Mouse (Mus musculus): ENCODE data around the gene Trmt6. TPM values are rescaled to one million over a fixed set of nuclear protein-coding genes. Genes with fewer than 3 reads are reported as not detected.

Trmt6 gene
- 28.5 and 30.6 TPM in 2 replicates for polyA plus RNA-seq (2016; fragmentation: Nextera tagmentation; extraction: Ambion mirVana)

DNA sequence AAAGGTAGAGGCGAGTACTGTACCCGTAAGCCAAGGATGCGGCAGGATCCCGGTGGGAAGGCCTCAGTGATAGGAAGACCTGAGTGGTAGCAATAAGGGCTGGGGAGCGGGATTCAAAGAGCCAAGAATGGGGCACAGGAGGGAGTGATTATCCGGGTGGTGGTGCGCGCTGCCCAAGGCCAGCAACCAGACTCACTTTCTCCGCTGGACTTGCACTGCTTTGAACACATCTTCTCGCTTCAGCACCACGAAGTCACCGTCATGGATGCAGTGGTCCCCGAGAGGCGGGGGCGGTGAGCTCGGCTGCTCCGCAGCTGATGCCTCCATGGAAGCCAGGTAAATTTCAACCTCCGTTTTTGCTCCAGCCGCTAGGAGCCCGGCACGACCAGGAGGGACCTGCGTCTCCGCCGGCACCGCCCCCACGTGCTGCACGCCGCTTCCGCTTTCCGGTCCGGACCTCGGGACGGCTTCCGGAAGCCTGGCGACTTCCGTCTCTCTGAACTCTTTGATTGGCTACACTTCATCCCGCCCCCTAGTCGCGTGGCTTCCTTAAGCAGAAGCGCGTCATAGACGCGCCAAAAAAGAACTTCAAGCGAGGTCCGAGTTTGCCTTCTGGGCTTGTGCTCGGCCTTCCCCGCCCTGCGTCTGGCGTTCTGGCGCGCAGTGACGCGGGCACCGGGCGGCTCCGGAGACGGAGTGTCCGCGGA is at the start of gene Trmt6, which contains the start of gene Mcm8:
Trmt6 (minus strand) TSS at position 448 of the 707 bp plus-strand sequence.
Mcm8 (plus strand) TSS at position 534 of the 707 bp plus-strand sequence.
- under 1% methylated on average over 59 of the region's 59 CpGs for WGBS
- H3K4me1 ChIP-seq: peaks cover 10% of the 10 kb centered on the region; the same call in 1 of the 2 replicates

DNA sequence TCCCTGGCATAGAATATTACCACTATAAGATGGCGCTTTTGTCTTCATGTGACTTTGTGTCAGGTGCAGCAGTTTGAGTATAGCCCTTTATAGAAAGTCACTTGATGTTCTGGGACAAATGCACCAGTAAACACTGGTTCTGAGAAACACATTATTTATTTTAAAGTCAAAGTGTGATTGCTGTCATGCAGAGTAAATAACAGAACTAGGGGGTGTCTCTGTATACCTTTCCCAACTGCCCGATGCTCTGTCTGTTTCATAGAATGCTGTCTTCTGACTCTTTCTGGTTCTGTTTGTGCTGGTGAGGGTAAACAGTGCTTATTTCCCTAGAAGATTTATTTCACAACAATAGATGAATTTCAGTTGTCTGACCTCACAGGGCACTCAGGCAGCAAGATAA is 47.5 kb upstream of the Trmt6 start:
- H3K27ac ChIP-seq: no peak overlapping the region
- H3K27me3 ChIP-seq (replicated peaks): no peaks in the 10 kb centered on the region
- no peaks in the 10 kb centered on the region for H3K9me3 ChIP-seq
- H3K9ac ChIP-seq: no peak overlapping the region
- 93% methylated on average over 2 of the region's 2 CpGs for WGBS
- no peaks in the 10 kb centered on the region for H3K4me1 ChIP-seq
- H3K4me3 ChIP-seq: no peak overlapping the region
- H3K36me3 ChIP-seq: peaks cover 25% of the 10 kb centered on the region
- H3K4me2 ChIP-seq (replicated peaks): no peak overlapping the region
- no peak for ATAC-seq (ENCODE audit: low FRiP score, low read depth)

More for the DNA sequence above, at the start of gene Trmt6, which contains the start of gene Mcm8:
- Histone ChIP-seq H3K9me3 (no peaks in the 10 kb centered on the region), H3K4me3 (peak within 1 kb of the TSS; percentile 76), H3K36me3 (peaks cover 23% of the 10 kb centered on the region), H3K27me3 (replicated peaks) (no peaks in the 10 kb centered on the region), H3K4me2 (replicated peaks) (peak within 1 kb of the TSS; percentile 85), H3K27ac (no peak within 1 kb of the TSS), H3K9ac (peak within 1 kb of the TSS; percentile 69)
- peak; percentile 100 for ATAC-seq (ENCODE audit: low FRiP score, low read depth)

DNA sequence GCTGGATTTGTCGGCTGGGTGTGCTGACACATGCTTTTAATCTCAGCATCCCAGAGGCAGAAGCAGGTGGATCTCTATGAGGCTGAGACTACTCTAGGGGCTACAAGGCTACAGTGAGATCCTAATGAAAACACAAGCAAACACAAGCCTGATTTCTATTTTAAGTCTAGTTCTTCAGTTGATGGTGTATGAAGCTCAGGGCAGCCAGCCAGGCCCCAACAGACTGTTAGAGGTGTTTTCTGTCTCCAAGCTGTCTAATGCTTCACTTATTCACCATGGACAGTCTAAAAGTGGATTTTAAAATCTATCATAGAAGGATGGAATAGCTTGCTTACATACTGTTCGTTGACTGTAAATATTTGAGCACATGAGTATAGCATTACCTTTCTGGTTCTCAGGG is 45.6 kb upstream of the Trmt6 start:
- WGBS: 89% methylated on average over 2 of the region's 2 CpGs
- no peak for ATAC-seq (ENCODE audit: low FRiP score, low read depth)

DNA sequence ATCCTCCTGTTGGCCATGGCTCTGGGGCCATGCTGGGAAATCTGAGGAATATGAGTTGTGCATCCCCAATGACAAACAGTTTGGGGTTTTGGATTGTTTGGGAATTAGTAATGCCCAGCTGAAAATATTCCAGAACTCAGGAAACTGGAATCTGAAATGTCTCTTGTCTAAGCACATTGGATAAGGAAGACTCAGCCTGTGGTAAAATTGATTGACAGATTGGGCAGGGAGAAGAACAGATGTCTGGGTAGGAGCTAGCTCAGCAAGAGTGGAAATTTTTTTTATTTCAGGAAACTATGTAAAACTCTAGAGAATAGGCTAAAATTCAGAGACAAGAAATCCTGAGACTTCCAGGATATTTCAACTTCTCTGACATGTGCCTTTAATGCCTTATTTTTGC is 44.6 kb upstream of the Trmt6 start:
- no peak overlapping the region for H3K4me3 ChIP-seq
- H3K27ac ChIP-seq: no peak overlapping the region
- H3K9ac ChIP-seq: no peak overlapping the region
- no peaks in the 10 kb centered on the region for H3K27me3 ChIP-seq (replicated peaks)
- no peaks in the 10 kb centered on the region for H3K9me3 ChIP-seq
- ATAC-seq (ENCODE audit: low FRiP score, low read depth): no peak
- H3K4me2 ChIP-seq (replicated peaks): no peak overlapping the region
- H3K4me1 ChIP-seq: no peaks in the 10 kb centered on the region
- peaks cover 14% of the 10 kb centered on the region for H3K36me3 ChIP-seq

More for the DNA sequence above, 45.6 kb upstream of the Trmt6 start:
- no peaks in the 10 kb centered on the region for H3K9me3 ChIP-seq
- H3K4me1 ChIP-seq: no peaks in the 10 kb centered on the region
- H3K36me3 ChIP-seq: peaks cover 18% of the 10 kb centered on the region
- H3K27me3 ChIP-seq (replicated peaks): no peaks in the 10 kb centered on the region
- no peak overlapping the region for H3K27ac ChIP-seq
- no peak overlapping the region for H3K4me2 ChIP-seq (replicated peaks)
- no peak overlapping the region for H3K9ac ChIP-seq
- H3K4me3 ChIP-seq: no peak overlapping the region

DNA sequence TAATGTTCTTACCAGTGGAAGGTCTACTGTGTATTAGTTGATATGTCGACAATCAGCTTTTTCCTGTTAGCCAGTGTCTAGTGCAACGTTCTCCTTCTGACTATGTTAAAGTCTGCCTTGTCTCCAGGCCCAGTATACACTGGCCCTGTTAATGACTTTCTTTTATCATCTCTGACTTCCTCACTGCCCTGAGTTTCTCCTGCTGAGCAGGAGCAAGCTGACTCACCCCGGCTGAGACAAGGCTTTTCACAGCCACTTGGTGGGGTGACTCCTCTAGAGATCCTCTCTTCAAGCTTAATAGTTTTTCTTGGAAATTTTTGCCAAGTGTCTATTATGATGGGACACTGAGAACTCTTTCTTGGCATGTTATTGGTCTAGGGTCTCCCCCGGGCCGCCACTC is 40.5 kb upstream of the Trmt6 start:
- Histone ChIP-seq H3K36me3 (peaks cover 15% of the 10 kb centered on the region; the same call in 1 of the 2 replicates), H3K4me1 (no peaks in the 10 kb centered on the region), H3K9ac (no peak overlapping the region), H3K9me3 (no peaks in the 10 kb centered on the region), H3K4me2 (replicated peaks) (no peak overlapping the region), H3K27ac (no peak overlapping the region), H3K4me3 (no peak overlapping the region), H3K27me3 (replicated peaks) (no peaks in the 10 kb centered on the region)
- no peak for ATAC-seq (ENCODE audit: low FRiP score, low read depth)
- 82% methylated on average over 5 of the region's 5 CpGs for WGBS

DNA sequence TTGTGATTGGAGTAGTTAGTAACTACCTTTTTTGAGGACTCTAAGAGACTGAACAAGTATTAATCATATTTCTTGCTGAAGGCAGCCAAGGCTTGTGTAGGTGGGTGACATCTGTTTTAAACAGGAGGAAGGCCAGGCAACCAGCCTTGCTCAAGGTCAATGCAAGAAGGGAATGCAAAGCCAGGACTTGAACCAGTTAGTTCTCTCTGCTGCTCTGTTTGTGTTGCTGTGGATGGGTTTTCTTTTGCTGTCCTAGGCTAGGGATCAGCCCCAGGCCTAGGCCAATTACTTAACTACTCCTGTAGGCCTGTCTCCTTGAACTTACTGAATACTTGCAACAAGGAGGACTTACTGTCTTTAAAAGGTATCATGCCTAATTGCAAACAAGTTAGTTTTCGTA is 37.2 kb upstream of the Trmt6 start:
- no peak overlapping the region for H3K27ac ChIP-seq
- no peak overlapping the region for H3K9ac ChIP-seq
- ATAC-seq (ENCODE audit: low FRiP score, low read depth): no peak
- H3K4me3 ChIP-seq: no peak overlapping the region
- H3K4me1 ChIP-seq: peaks cover 3% of the 10 kb centered on the region
- WGBS: 89% methylated on average over 1 of the region's 1 CpGs
- peaks cover 26% of the 10 kb centered on the region for H3K36me3 ChIP-seq
- H3K27me3 ChIP-seq (replicated peaks): no peaks in the 10 kb centered on the region
- H3K4me2 ChIP-seq (replicated peaks): no peak overlapping the region
- H3K9me3 ChIP-seq: no peaks in the 10 kb centered on the region

DNA sequence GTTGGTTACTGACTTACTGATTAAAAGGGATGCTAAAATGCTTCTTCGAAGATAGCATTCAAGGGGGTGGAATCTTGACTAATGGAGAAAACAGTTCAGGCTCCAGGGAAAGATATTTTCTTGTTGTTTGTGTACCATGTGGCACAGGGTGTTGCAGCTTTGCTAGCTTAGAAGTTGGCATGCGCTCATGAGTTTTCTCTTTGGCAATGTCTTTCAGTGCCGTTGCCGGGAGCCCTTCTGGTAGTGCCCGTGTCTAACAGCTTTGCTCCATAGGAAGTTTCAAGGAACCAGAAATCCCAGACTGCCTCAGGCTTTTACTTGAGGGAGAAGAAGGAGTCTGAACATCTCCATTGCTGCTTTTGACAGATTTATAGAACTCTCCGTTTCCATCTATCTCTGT is 33.3 kb upstream of the Trmt6 start:
- peaks cover 10% of the 10 kb centered on the region for H3K4me1 ChIP-seq
- H3K4me2 ChIP-seq (replicated peaks): no peak overlapping the region
- no peak overlapping the region for H3K27ac ChIP-seq
- H3K36me3 ChIP-seq: peaks cover 23% of the 10 kb centered on the region
- 90% methylated on average over 6 of the region's 6 CpGs for WGBS
- ATAC-seq (ENCODE audit: low FRiP score, low read depth): no peak
- H3K9me3 ChIP-seq: no peaks in the 10 kb centered on the region
- no peak overlapping the region for H3K9ac ChIP-seq
- H3K27me3 ChIP-seq (replicated peaks): no peaks in the 10 kb centered on the region
- H3K4me3 ChIP-seq: no peak overlapping the region

DNA sequence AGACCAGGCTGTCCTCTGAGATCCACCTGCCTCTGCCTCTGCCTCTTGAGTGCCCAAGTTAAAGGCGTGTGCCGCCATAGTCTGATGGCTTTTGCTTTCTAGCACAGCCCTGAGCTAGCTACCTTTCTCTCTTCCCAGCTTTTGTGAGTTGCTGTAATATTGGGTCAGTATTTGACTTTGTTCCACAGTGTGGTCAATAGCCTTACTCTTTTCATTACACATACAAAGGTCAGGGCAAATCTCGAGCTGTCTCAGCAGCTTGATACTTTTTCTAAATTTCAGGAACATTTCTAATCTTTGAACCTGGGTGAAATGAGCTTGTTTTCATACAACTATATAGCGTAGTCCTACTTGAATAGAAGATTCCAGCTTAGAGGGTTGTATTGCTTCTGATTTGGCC is 32.5 kb upstream of the Trmt6 start:
- no peak overlapping the region for H3K4me3 ChIP-seq
- peaks cover 20% of the 10 kb centered on the region for H3K36me3 ChIP-seq
- ATAC-seq (ENCODE audit: low FRiP score, low read depth): no peak
- H3K9me3 ChIP-seq: no peaks in the 10 kb centered on the region
- H3K27ac ChIP-seq: no peak overlapping the region
- H3K9ac ChIP-seq: no peak overlapping the region
- WGBS: 94% methylated on average over 4 of the region's 4 CpGs
- peaks cover 10% of the 10 kb centered on the region for H3K4me1 ChIP-seq
- no peaks in the 10 kb centered on the region for H3K27me3 ChIP-seq (replicated peaks)
- H3K4me2 ChIP-seq (replicated peaks): peak overlapping the region; percentile 77

DNA sequence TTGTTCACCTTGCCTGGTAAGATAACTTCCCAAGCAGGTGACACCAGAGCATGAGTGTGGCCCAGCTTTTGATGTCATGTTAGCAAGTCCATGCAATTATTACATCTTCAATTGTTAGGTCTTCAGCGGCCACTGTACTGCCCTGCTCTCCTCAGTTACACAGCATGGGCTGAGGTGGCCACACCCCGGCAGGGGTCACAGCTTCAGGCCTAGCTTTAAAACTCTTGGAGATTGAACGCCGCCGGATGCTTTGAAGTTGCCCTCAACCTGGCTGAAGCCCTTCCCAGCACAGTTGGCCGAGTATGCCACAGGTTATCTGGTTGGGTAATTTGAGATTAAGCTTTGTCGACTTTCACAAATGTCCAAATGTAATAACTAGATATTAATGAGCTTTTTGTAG is 31.7 kb upstream of the Trmt6 start:
- peak overlapping the region; percentile 77 for H3K4me2 ChIP-seq (replicated peaks)
- no peaks in the 10 kb centered on the region for H3K9me3 ChIP-seq
- H3K4me3 ChIP-seq: peak overlapping the region; percentile 95
- peak overlapping the region; percentile 93; the same call in 1 of the 2 replicates for H3K9ac ChIP-seq
- ATAC-seq (ENCODE audit: low FRiP score, low read depth): no peak
- no peaks in the 10 kb centered on the region for H3K27me3 ChIP-seq (replicated peaks)
- H3K4me1 ChIP-seq: peaks cover 10% of the 10 kb centered on the region
- H3K27ac ChIP-seq: no peak overlapping the region
- WGBS: 24% methylated on average over 7 of the region's 7 CpGs
- H3K36me3 ChIP-seq: peaks cover 20% of the 10 kb centered on the region

DNA sequence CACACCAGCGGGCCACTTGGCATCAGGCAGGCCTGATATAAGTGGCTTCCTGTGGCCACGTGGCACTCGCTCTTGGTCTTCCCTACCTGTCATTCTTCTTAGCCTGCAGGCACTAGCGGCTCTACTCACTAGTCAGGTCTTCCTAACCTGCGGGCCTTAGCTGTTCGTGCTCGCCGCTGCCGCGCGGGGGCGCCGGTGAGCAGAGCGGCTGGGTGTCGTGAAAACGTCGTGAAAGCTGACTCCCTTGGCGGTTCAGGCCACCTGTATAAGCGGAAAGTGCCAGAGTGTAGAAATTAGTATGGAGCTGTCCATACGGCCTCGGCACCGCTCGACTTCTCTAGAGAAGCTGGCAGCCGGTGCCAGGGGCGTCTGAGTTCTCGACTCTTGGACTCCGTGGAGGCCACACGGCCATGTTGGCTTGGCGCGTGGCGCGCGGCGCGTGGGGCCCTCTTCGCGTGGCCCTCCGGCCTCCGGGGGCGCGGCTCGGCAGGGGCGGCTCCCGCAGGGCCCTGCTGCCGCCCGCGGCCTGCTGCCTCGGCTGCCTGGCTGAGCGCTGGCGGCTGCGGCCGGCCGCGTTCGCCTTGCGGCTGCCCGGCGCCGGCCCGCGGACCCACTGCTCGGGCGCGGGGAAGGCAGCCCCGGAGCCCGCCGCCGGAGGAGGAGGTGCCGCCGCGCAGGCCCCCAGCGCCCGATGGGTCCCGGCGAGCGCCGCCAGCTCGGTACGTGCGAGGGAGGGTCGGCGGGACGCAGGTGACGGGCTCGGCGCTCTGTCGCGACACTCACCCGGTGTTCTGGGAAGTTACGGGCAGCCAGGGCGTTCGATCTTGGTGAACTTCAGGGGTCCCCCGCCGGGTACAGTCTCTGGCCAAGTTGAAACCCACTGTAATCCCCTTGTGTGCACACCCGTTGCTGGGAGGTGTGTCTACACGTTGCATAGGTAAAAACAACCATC is 30.8 kb upstream of the Trmt6 start, which contains the start of gene Crls1:
Crls1 (plus strand) TSS at position 260 of the 952 bp plus-strand sequence.
- Histone ChIP-seq H3K36me3 (peaks cover 14% of the 10 kb centered on the region), H3K4me1 (peaks cover 10% of the 10 kb centered on the region), H3K27ac (peak within 1 kb of the TSS; percentile 42; the same call in 1 of the 2 replicates), H3K4me3 (peak within 1 kb of the TSS; percentile 95), H3K9me3 (no peaks in the 10 kb centered on the region), H3K4me2 (replicated peaks) (peak within 1 kb of the TSS; percentile 77), H3K9ac (peak within 1 kb of the TSS; percentile 93), H3K27me3 (replicated peaks) (no peaks in the 10 kb centered on the region)
- ATAC-seq (ENCODE audit: low FRiP score, low read depth): peak; percentile 95
- under 1% methylated on average over 88 of the region's 96 CpGs for WGBS

DNA sequence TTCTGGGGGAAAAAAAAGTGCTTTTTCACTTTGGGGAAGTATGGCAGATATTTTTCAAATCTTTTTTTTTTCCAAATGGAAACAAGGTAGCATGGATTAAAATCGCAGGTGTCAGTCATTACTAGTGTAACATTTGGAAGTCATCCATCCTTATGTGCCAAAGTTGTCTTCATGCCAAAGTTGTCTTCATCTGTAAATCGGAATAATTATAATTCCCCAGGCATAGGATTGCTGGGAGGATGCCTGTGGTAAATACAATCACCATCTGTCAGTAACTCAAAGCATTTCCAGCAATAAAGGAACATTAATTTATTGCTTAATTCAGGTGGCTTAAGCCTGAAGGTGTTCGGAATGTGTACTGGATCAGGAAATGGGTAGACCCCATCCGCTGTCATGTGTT is 25.2 kb upstream of the Trmt6 start:
- H3K27ac ChIP-seq: no peak overlapping the region
- H3K4me3 ChIP-seq: no peak overlapping the region
- ATAC-seq (ENCODE audit: low FRiP score, low read depth): no peak
- peaks cover 6% of the 10 kb centered on the region; the same call in 1 of the 2 replicates for H3K36me3 ChIP-seq
- no peak overlapping the region for H3K4me2 ChIP-seq (replicated peaks)
- 92% methylated on average over 4 of the region's 4 CpGs for WGBS
- no peaks in the 10 kb centered on the region for H3K9me3 ChIP-seq
- H3K9ac ChIP-seq: no peak overlapping the region
- H3K4me1 ChIP-seq: no peaks in the 10 kb centered on the region
- no peaks in the 10 kb centered on the region for H3K27me3 ChIP-seq (replicated peaks)

DNA sequence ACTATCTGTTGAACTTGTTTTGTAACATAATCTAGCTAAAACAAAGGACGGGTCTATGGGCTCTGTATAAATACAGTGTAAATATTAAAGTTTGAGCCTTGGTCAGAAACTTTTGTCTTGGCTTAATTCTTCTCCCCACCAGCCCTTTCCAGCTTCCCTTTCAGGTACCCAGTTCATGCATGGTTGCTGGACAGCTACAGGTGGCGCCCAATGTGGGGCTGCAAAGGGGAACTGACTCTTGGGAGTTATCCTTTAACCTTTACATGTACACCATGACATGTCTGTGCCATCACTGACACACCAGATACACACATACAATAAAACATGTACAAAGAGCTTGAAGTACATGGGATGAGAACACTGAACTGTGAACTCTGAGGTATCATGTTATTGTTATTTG is 12.9 kb downstream of the Trmt6 start:
- no peaks in the 10 kb centered on the region for H3K9me3 ChIP-seq
- H3K36me3 ChIP-seq: peaks cover 47% of the 10 kb centered on the region
- no peak overlapping the region for H3K4me2 ChIP-seq (replicated peaks)
- no peaks in the 10 kb centered on the region for H3K27me3 ChIP-seq (replicated peaks)
- WGBS: 83% methylated on average over 2 of the region's 2 CpGs
- H3K4me3 ChIP-seq: no peak overlapping the region
- no peak overlapping the region for H3K9ac ChIP-seq
- H3K27ac ChIP-seq: no peak overlapping the region
- ATAC-seq (ENCODE audit: low FRiP score, low read depth): no peak
- H3K4me1 ChIP-seq: no peaks in the 10 kb centered on the region
